Mouse (Mus musculus) heart, adult 2 months (tissue): ENCODE results near the gene Hpn.

Experiments
- EP300 ChIP-seq: fragments of 200-500 bp; IDR thresholded peaks from 2 replicates; pipeline ENCODE4 v1.6.1; 2011; ENCODE audit warnings: low read depth, low read length, control low read depth; ENCODE audit not compliant: insufficient read depth
- POLR2A ChIP-seq: fragments of 200-500 bp; IDR thresholded peaks from 2 replicates; pipeline ENCODE4 v1.6.1; 2011; ENCODE audit warnings: mild to moderate bottlenecking, low read depth, low read length, control low read depth; ENCODE audit not compliant: insufficient read depth

DNA sequence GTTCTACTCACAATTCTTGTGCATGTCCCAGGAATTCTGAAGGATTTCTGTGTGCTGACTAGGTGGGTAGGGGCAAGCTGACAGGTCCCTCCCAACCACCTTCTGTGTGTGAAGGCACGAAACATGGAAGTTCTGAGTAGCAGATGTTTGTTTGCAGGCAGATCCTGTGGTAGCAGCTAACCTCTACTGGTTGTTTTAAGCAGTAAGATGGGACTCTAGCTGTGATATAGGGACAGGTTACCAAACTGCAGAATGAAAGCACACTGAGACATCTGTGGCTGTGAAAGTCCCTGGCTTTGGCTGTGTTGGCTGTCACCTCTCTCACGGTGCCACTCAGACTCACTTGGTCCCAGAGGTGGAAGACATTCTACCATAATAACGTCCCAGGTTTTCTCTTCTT, 46.2 kb upstream of the Hpn start:
- no peak for TF ChIP-seq EP300
- TF ChIP-seq POLR2A = no peak
